Comparison of ENCODE assay signal across 24 mouse cellular contexts in genomic region chr7:129781756-129782155, GRCm38 (mm10).
DNase-seq lines count a peak whose midpoint lies in the region; ATAC-seq and TF ChIP-seq lines count a peak whose summit lies in the region.
"Had no signal": no experiment of that assay in that cellular context is flagged by ENCODE, and none has a peak within 500 bp of the region (broad histone marks: within the 10 kb centered on the region; RNA-seq: fewer than 3 reads in every experiment).

No protein-coding gene starts in this region.

- no peak overlapping the region for H3K9ac ChIP-seq in liver, adult 2 months (ENCODE audit: low read depth, low read length)
- no peak overlapping the region for H3K9ac ChIP-seq in liver, embryonic 11.5 days (ENCODE audit: low read depth, low read length)
- H3K9ac ChIP-seq: forebrain, postnatal 0 days; heart, embryonic 12.5 days; hindbrain, embryonic 12.5 days; liver, embryonic 12.5 days had no signal

- no peaks in the 10 kb centered on the region for H3K36me3 ChIP-seq in liver, adult 2 months (ENCODE audit: control insufficient read depth, insufficient read depth, low read length)
- H3K36me3 ChIP-seq in liver, embryonic 11.5 days (ENCODE audit: control insufficient read depth, insufficient read depth, low read length): no peaks in the 10 kb centered on the region
- H3K36me3 ChIP-seq: G1E; heart, embryonic 12.5 days; hindbrain, embryonic 12.5 days; liver, embryonic 12.5 days had no signal

- TF ChIP-seq CTCF in liver, adult 2 months (IDR thresholded peaks at IDR 0.05; ENCODE audit: low read depth, low read length): no peak

- ATAC-seq in liver, embryonic 11.5 days (replicated peaks; ENCODE audit: low FRiP score): no peak
- ATAC-seq: forebrain, postnatal 0 days; liver, embryonic 12.5 days; Patski had no signal

- H3K27me3 ChIP-seq in liver, adult 2 months (ENCODE audit: control insufficient read depth, insufficient read depth, low read length): no peaks in the 10 kb centered on the region
- no peaks in the 10 kb centered on the region for H3K27me3 ChIP-seq in liver, embryonic 11.5 days (replicated peaks; ENCODE audit: control insufficient read depth, insufficient read depth, low read length)
- H3K27me3 ChIP-seq: heart, embryonic 12.5 days; liver, embryonic 12.5 days; Patski had no signal

- H3K9me3 ChIP-seq in liver, embryonic 11.5 days (ENCODE audit: control insufficient read depth, low read length): no peaks in the 10 kb centered on the region
- H3K9me3 ChIP-seq: heart, embryonic 12.5 days; hindbrain, embryonic 12.5 days; liver, embryonic 12.5 days had no signal

- peak; percentile 14 for DNase-seq in kidney, adult 11 months
- no peak for DNase-seq in kidney, adult 18-20 months
- DNase-seq in liver, adult 2 months (ENCODE audit: extremely low read depth, low read depth, low spot score): peak; percentile 10
- no peak for DNase-seq in liver, embryonic 11.5 days (ENCODE audit: low spot score)
- DNase-seq in adrenal gland, adult 8-10 months: peak; percentile 64
- peak; percentile 52 to 60 for DNase-seq in adrenal gland, postnatal 36 days
- no peak for DNase-seq in thymus, postnatal 36 days
- DNase-seq: B cell, adult 2 months; forebrain, postnatal 0 days; gastrocnemius, postnatal 14 days; heart, adult 11 months; kidney, adult 8-10 months; kidney, postnatal 14 days; lung, adult 2 months; lung, postnatal 14 days; right cerebral cortex, postnatal 14 days; spleen, adult 18-20 months; thymus, postnatal 14 days had no signal

- H3K79me2 ChIP-seq in liver, adult 2 months (ENCODE audit: control insufficient read depth, insufficient read depth, low read length): no peaks in the 10 kb centered on the region

- no peak overlapping the region for H3K4me2 ChIP-seq in liver, embryonic 11.5 days
- H3K4me2 ChIP-seq: heart, embryonic 12.5 days; hindbrain, embryonic 12.5 days; liver, embryonic 12.5 days; midbrain, embryonic 11.5 days had no signal

- no peak for TF ChIP-seq POLR2A in liver, adult 2 months (IDR thresholded peaks at IDR 0.05; ENCODE audit: extremely low read depth, insufficient read depth, low read length)

- H3K4me3 ChIP-seq in liver, adult 2 months (ENCODE audit: insufficient read depth, low read depth, low read length): no peak overlapping the region
- no peak overlapping the region for H3K4me3 ChIP-seq in liver, embryonic 11.5 days (ENCODE audit: low read depth, low read length)
- H3K4me3 ChIP-seq: heart, embryonic 12.5 days; hindbrain, embryonic 12.5 days; liver, embryonic 12.5 days had no signal

- H3K4me1 ChIP-seq in liver, adult 2 months (ENCODE audit: control insufficient read depth, insufficient read depth, low read length): no peaks in the 10 kb centered on the region
- H3K4me1 ChIP-seq in liver, embryonic 11.5 days (replicated peaks; ENCODE audit: control insufficient read depth, insufficient read depth, low read length): no peaks in the 10 kb centered on the region
- H3K4me1 ChIP-seq: liver, embryonic 12.5 days had no signal

- WGBS in liver, adult 2 months: 69% methylated on average over 3 of the region's 3 CpGs
- WGBS in liver, embryonic 11.5 days: 65% methylated on average over 3 of the region's 3 CpGs

- no peak overlapping the region for H3K27ac ChIP-seq in liver, adult 2 months (replicated peaks; ENCODE audit: insufficient read depth, low read depth, low read length)
- no peak overlapping the region for H3K27ac ChIP-seq in liver, embryonic 11.5 days (ENCODE audit: low read depth, low read length)
- H3K27ac ChIP-seq: hindbrain, embryonic 12.5 days; liver, embryonic 12.5 days had no signal

Comparison
In these comparisons a context has a peak if more than half of its experiments do, and no peak if none do; other contexts are left out.
1. DNase-seq: peak in kidney, adult 11 months (single experiment), liver, adult 2 months (single experiment), adrenal gland, adult 8-10 months (single experiment) and adrenal gland, postnatal 36 days (2 of 2); none in kidney, adult 18-20 months (single experiment), liver, embryonic 11.5 days (single experiment) and thymus, postnatal 36 days (0 of 2).